Mouse (Mus musculus) inflammation-experienced regulatory T-cells, adult 6 months (primary cell): Measurements from ENCODE around the gene Akap5. TPM values are rescaled to one million over a fixed set of nuclear protein-coding genes. Genes with fewer than 3 reads are reported as not detected.
A peak's percentile ranks its signal among the peaks of the same experiment; 100 is the strongest.

Experiments
- ATAC-seq: one replicate; pipeline ENCODE4 v1.8.0; 2017
- polyA plus RNA-seq, 3 experiments: library from polyadenylated mRNA; unstranded; fragments of 100-300 nt; shearing (Covaris generic); gene quantifications; one replicate each; pipeline ENCODE4 v1.2.1; 2017

The Akap5 gene
- polyA plus RNA-seq, 3 experiments from 2014 or later, result 1.6 to 4.6 (median 3.1) TPM

GRCm38 (mm10) chr12:76369978-76370830 lies 45.5 kb downstream of the Akap5 start, which contains the start of gene Zbtb1:
TSS of gene Zbtb1 (plus strand) at chr12:76370266.
- peak; percentile 24 for ATAC-seq

GRCm38 (mm10) chr12:76370831-76371571 lies 46.3 kb downstream of the Akap5 start:
- ATAC-seq, result peak; percentile 16

GRCm38 (mm10) chr12:76372046-76372445 lies 47.4 kb downstream of the Akap5 start:
- no peak for ATAC-seq

DNA sequence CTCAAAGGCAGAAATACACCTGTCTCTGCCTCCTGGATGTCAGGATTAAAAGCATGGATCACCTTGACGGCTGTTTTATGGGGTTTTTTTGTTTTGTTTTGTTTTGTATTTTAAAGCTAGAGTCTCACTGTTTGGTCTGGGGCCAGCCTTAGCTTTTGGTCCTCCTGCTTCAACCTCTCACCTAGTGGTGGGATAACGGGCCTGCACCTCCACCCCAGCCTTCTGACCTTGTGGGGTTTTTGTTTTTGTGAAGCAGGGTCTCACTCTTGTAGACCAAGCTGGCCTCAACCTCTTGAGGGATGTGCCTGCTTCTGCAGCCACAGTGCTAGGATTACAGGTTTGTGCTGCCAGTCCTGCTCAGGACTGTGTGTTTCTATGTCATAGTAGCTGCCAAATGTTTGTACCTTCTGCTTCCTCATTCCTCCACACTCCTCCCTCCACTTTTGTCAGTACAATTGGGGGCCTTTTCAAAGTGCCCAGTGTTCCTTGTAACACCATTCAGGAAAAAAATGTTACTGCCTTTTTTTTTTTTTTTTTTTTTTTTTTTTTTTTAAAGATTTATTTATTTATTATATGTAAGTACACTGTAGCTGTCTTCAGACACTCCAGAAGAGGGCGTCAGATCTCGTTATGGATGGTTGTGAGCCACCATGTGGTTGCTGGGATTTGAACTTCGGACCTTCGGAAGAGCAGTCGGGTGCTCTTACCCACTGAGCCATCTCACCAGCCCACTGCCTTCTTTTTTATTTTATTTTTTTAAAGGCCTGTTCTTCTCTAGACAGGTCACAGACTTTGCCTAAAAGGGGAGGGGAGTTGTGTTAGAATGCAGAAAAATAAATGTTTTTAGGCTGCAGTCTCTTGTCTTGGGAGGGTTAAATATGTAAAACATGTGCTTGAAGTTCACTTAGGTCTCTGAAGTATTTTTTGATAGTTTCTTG lies 48.5 kb downstream of the Akap5 start:
- ATAC-seq, result no peak

GRCm38 (mm10) chr12:76373991-76374390 lies 49.3 kb downstream of the Akap5 start:
- peak; percentile 1 for ATAC-seq

DNA sequence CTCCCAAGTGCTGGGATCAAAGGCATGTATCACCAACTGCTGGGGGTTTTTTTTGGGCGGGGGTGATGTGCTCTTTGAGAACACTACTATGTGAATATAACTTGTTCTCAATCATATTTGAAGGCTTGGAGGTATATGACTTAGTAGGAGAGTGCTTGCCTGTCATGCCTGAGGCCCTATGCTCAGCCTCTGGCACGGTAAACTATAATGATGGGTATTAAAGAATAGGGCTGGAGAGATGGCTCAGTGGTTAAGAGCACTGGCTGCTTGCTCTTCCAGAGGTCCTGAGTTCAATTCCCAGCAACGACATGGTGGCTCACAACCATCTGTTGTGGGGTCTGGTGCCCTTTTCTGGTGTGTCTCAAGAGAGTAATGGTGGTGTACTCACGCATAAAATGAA lies 50.2 kb downstream of the Akap5 start:
- no peak for ATAC-seq

GRCm38 (mm10) chr12:76375506-76375905 lies 50.8 kb downstream of the Akap5 start:
- peak; percentile 52 for ATAC-seq

DNA sequence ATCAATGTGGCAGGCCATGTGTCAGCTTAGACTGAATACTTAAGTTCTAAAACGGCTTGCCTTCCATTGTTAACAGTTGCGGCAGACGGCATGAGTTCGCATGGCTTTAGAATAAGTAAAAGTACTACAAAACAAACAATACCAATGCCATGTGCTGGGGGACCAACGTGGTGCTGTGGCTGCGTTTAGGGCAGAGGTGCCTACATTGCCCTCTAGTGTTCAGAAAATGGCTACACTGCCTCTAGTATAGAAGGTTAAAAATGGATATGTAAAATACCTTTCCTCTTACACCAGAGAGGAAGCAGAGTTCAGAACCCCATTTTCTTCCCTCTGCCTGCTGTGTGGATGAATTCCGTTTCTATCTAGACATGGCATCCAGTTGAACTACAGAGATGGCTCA lies 52.0 kb downstream of the Akap5 start:
- ATAC-seq, result peak; percentile 65

DNA sequence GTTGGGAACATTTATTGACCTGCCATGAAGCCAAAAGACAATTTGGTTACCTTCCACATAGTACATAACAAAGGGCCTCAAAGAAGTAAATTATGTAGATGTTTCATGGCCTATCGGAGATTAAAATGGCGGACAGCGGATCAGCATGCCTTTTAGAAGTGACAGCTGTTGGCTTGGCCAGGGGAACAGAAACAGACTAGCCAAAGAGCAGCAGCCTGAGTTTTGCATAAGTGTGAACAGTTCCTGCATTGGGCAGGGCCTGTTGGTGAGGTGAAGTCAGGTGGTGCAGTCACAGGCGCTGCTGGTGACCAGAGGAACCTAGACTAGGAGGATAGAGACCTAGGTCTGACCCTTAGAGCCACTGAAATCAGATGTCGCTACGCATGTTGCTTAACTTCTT lies 52.4 kb downstream of the Akap5 start:
- ATAC-seq, result no peak

DNA sequence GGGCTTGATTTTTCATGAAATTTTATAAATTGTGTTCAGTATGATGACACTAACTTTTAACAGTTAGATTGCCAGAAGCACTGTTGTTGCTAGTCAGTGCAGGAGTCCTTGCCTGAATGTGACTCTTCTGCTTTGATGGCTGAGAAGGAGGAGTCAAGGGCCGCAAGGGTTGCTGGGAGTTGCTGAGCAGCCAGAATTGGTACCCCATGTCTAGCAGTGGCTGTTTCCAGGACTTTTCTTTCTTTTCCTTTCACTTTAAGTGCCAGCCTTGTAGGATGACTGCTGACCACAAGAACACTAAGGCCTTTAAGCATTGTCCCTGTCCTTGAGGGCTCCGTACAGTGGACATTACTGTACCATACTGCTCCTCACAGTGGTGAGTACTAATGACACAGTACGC lies 53.0 kb downstream of the Akap5 start:
- peak; percentile 7 for ATAC-seq

DNA sequence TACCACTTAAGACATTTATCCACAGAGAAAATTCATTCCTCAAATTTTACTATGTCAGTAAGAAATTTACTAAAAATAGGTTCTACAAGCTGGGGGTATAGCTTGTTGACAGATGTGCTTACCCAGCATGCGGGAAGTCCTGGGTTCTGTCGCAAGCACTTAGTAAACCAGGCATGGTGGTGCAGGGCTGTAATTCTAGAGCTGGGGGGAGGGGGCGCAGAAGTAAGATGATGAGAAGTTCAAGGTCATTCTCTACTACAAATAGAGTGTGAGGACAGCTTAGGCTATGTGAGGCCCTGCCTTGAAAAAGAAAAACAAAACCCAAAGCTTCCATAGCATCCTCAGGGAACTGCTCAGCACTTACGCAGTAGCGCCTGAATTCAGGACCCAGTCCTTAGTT lies 53.9 kb downstream of the Akap5 start:
- ATAC-seq, result no peak

- no peak for ATAC-seq
Observed at GRCm38 (mm10) chr12:76380151-76380550, 55.5 kb downstream of the Akap5 start.

Other genes with a start within 250 kb of the Akap5 start
- not detected for gene Esr2, start 147.6 kb upstream of the Akap5 start, polyA plus RNA-seq
- gene Tex21, start 78.1 kb upstream of the Akap5 start, polyA plus RNA-seq, result not detected
- 10 to 100 TPM; 25.9 to 29.2 (median 29.0) TPM for gene Mthfd1, start 69.6 kb upstream of the Akap5 start, polyA plus RNA-seq
- 10 to 100 TPM in 2 of 3 experiments, 1 to 10 TPM in 1; 7.2 to 17.0 (median 16.5) TPM for gene Zbtb25, start 44.7 kb downstream of the Akap5 start, polyA plus RNA-seq
- gene Zbtb1, start 45.4 kb downstream of the Akap5 start, polyA plus RNA-seq, result 10 to 100 TPM; 20.2 to 26.2 (median 25.2) TPM
- gene Hspa2, start 79.3 kb downstream of the Akap5 start, polyA plus RNA-seq, result 1 to 10 TPM; 2.6 to 5.7 (median 3.4) TPM
- not detected for gene Ppp1r36, start 92.6 kb downstream of the Akap5 start, polyA plus RNA-seq
- gene Plekhg3, start 206.0 kb downstream of the Akap5 start, polyA plus RNA-seq, result 1 to 10 TPM; 1.9 to 3.5 (median 2.9) TPM